Mouse (Mus musculus) heart, embryonic 14.5 days (tissue): ENCODE measurements around the gene Mc1r. TPM values are rescaled to one million over a fixed set of nuclear protein-coding genes. Genes with fewer than 3 reads are reported as not detected.

Experiments
- ATAC-seq: fragments of 200-750 bp; cut with Nextera tagmentation; 2 replicates; pipeline ENCODE4 v1.8.0; 2017; ENCODE audit warnings: low read depth, moderate TSS enrichment; ENCODE audit not compliant: insufficient number of reproducible peaks, insufficient read depth, low FRiP score
- H3K27ac ChIP-seq, 2 experiments: fragments of 200-500 bp in 1 of 2; fragments of 300-500 bp in 1 of 2; sonication (generic) in 1 of 2; replicated peaks in 1 of 2; 2 replicates each; pipeline ENCODE4 v1.5.1; 2012 to 2014; ENCODE audit warnings: low read depth in 2 of 2, low read length in 2 of 2, control low read depth in 1 of 2, mild to moderate bottlenecking in 1 of 2, mixed read lengths in 1 of 2; ENCODE audit not compliant: control insufficient read depth in 1 of 2, insufficient read depth in 1 of 2
- H3K27me3 ChIP-seq: fragments of 300-500 bp; sonication (generic); 2 replicates; pipeline ENCODE4 v1.6.1; 2014; ENCODE audit warnings: mild to moderate bottlenecking, low read length, control low read depth; ENCODE audit not compliant: control insufficient read depth, insufficient read depth
- H3K36me3 ChIP-seq: fragments of 300-500 bp; sonication (generic); 2 replicates; pipeline ENCODE4 v1.6.1; 2014; ENCODE audit warnings: mild to moderate bottlenecking, control low read depth, low read length, mixed read lengths; ENCODE audit not compliant: control insufficient read depth, insufficient read depth
- H3K4me1 ChIP-seq, 2 experiments: fragments of 200-500 bp in 1 of 2; fragments of 300-500 bp in 1 of 2; sonication (generic) in 1 of 2; 2 replicates each; pipeline ENCODE4 v1.6.1; 2012 to 2014; ENCODE audit warnings: low read length in 2 of 2, control low read depth in 1 of 2, mixed read lengths in 1 of 2; ENCODE audit not compliant: control insufficient read depth in 2 of 2, insufficient read depth in 2 of 2
- H3K4me2 ChIP-seq: fragments of 300-500 bp; sonication (generic); 2 replicates; pipeline ENCODE4 v1.6.1; 2014; ENCODE audit warnings: mild to moderate bottlenecking, low read length
- H3K4me3 ChIP-seq, 2 experiments: fragments of 200-500 bp in 1 of 2; fragments of 300-500 bp in 1 of 2; sonication (generic) in 1 of 2; 2 replicates each; pipeline ENCODE4 v1.5.1; 2012 to 2014; ENCODE audit warnings: low read length in 2 of 2, mild to moderate bottlenecking in 2 of 2, control low read depth in 1 of 2, low read depth in 1 of 2, moderate library complexity in 1 of 2; ENCODE audit not compliant: control insufficient read depth in 1 of 2, insufficient read depth in 1 of 2
- H3K9ac ChIP-seq: fragments of 300-500 bp; sonication (generic); 2 replicates; pipeline ENCODE4 v1.6.1; 2014; ENCODE audit warnings: mild to moderate bottlenecking, low read length
- H3K9me3 ChIP-seq: fragments of 300-500 bp; sonication (generic); 2 replicates; pipeline ENCODE4 v1.6.1; 2016; ENCODE audit warnings: low read length, control low read depth; ENCODE audit not compliant: control insufficient read depth
- WGBS: fragments of 180-500 bp; shearing (Covaris S2); extraction: QIAGEN DNeasy Blood & Tissue Kit; methylation state at CpG from one replicate; pipeline ENCODE4 v1.1.7; 2014; 5-methylcytosine and 5-hydroxymethylcytosine counted together
- polyA plus RNA-seq: library from polyadenylated mRNA; unstranded; fragments of >200 nt; fragmentation: Nextera tagmentation; extraction: Ambion mirVana; gene quantifications from 2 replicates; pipeline ENCODE4 v1.2.1, GENCODE M21; 2014

Mc1r gene
- polyA plus RNA-seq, 1 experiment from 2014 or later = 0.07 TPM

- no peaks in the 10 kb centered on the region for H3K27me3 ChIP-seq
- H3K27ac ChIP-seq = no peak overlapping the region
- H3K4me3 ChIP-seq = no peak overlapping the region
- H3K4me2 ChIP-seq = no peak overlapping the region
- no peak overlapping the region for H3K9ac ChIP-seq
- peaks cover 0 to 7% of the 10 kb centered on the region in 2 experiments; a peak in 1 of 4 replicates for H3K4me1 ChIP-seq
- 91% methylated on average over 34 of the region's 34 CpGs for WGBS
- H3K36me3 ChIP-seq = no peaks in the 10 kb centered on the region
- no peak for ATAC-seq
- no peaks in the 10 kb centered on the region for H3K9me3 ChIP-seq
These were observed 13.8 kb downstream of the Mc1r start for GRCm38 (mm10) chr8:123420525-123421281.

DNA sequence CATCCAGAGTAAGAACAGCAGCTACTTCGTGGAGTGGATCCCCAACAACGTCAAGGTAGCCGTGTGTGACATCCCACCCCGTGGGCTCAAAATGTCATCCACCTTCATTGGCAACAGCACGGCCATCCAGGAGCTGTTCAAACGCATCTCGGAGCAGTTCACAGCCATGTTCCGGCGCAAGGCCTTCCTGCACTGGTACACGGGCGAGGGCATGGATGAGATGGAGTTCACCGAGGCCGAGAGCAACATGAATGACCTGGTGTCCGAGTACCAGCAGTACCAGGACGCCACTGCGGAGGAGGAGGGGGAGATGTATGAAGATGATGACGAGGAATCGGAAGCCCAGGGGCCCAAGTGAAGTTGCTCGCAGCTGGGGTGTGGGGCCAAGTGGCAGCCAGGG is 14.4 kb downstream of the Mc1r start:
- Histone ChIP-seq H3K4me3 (no peak overlapping the region), H3K27ac (no peak overlapping the region), H3K4me1 (peaks cover 0 to 7% of the 10 kb centered on the region in 2 experiments; a peak in 1 of 4 replicates), H3K4me2 (no peak overlapping the region), H3K9ac (no peak overlapping the region), H3K27me3 (no peaks in the 10 kb centered on the region), H3K36me3 (no peaks in the 10 kb centered on the region), H3K9me3 (peaks cover 1% of the 10 kb centered on the region; the same call in 1 of the 2 replicates)
- WGBS = 83% methylated on average over 19 of the region's 19 CpGs
- ATAC-seq = no peak

GRCm38 (mm10) chr8:123422056-123422780 is 15.3 kb downstream of the Mc1r start:
- ATAC-seq = no peak
- Histone ChIP-seq H3K4me2 (peak overlapping the region; percentile 65), H3K36me3 (no peaks in the 10 kb centered on the region), H3K9ac (peak overlapping the region; percentile 46), H3K27me3 (no peaks in the 10 kb centered on the region), H3K4me1 (peaks cover 0 to 7% of the 10 kb centered on the region in 2 experiments; a peak in 1 of 4 replicates), H3K9me3 (peaks cover 10% of the 10 kb centered on the region), H3K27ac (no peak overlapping the region), H3K4me3 (peak overlapping the region; percentile 24 to 35)
- 4% methylated on average over 17 of the region's 17 CpGs for WGBS

- 4% methylated on average over 3 of the region's 3 CpGs for WGBS
- Histone ChIP-seq H3K36me3 (no peaks in the 10 kb centered on the region), H3K4me2 (peak overlapping the region; percentile 65), H3K4me1 (peaks cover 0 to 7% of the 10 kb centered on the region in 2 experiments; a peak in 1 of 4 replicates), H3K27ac (no peak overlapping the region), H3K27me3 (no peaks in the 10 kb centered on the region), H3K4me3 (no peak overlapping the region), H3K9ac (no peak overlapping the region), H3K9me3 (peaks cover 15% of the 10 kb centered on the region)
- ATAC-seq = no peak
These were observed 15.9 kb downstream of the Mc1r start for GRCm38 (mm10) chr8:123422781-123423159.

GRCm38 (mm10) chr8:123423441-123423840 is 16.5 kb downstream of the Mc1r start, which contains the start of gene Def8:
Gene Def8 (plus strand): TSS chr8:123423527.
- H3K4me2 ChIP-seq = peak within 1 kb of the TSS; percentile 65
- no peaks in the 10 kb centered on the region for H3K27me3 ChIP-seq
- H3K36me3 ChIP-seq = no peaks in the 10 kb centered on the region
- 71% methylated on average over 7 of the region's 7 CpGs for WGBS
- no peak for ATAC-seq
- H3K4me1 ChIP-seq = peaks cover 0 to 7% of the 10 kb centered on the region in 2 experiments; a peak in 1 of 4 replicates
- H3K9me3 ChIP-seq = peaks cover 22% of the 10 kb centered on the region
- peak within 1 kb of the TSS; percentile 24 to 35 for H3K4me3 ChIP-seq
- H3K27ac ChIP-seq = no peak within 1 kb of the TSS
- H3K9ac ChIP-seq = peak within 1 kb of the TSS; percentile 46

DNA sequence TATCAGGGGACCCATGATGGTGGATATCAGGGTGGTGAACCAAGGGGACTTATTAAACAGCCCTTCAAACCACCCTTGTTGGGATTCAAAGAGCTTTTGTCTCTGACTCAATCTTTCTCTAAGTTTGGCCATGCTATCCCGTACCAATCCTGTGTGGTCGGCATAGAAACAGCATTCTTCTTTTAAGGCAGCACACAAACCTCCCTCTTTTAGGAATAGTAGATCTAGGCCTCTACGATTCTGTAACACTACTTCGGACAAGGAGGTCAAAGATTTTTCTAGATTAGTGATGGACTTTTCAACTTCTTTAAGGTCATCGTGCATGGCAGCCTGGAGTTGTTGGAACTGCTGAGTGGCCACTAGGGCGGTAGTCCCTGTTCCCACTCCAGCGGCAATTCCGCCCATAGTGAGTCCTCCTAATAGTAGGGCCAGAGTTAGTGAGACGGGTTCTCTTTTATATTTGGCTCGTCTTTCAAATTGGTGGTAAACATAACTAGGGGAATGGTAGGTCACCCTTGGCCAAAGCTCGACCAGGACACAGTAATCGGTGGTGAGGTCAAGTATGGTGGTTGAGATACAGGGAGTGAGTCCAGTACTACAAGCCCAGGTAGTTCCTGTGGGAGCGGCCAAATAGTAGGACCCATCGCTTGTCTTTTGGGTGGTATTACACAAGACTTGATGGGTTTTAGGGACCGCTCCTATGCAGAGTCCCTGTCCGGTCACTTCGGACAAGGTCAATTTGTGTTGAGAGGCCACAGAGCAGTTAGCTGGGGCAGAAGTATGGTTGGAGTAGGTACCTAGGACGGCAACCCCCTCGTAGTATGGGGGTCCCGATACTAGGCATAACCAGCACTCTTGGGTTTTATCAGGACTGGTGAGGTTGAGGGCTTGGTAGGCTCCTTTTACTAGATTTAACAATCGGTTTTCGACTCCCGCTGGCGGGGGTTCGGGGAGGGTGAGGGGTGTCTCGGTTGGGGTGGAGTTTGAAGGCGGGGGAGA is 19.9 kb downstream of the Mc1r start:
- no peak overlapping the region for H3K4me3 ChIP-seq
- H3K36me3 ChIP-seq = no peaks in the 10 kb centered on the region
- no peak overlapping the region for H3K4me2 ChIP-seq
- 93% methylated on average over 27 of the region's 27 CpGs for WGBS
- ATAC-seq = no peak
- H3K9ac ChIP-seq = no peak overlapping the region
- no peaks in the 10 kb centered on the region for H3K27me3 ChIP-seq
- H3K27ac ChIP-seq = no peak overlapping the region
- H3K4me1 ChIP-seq = peaks cover 0 to 7% of the 10 kb centered on the region in 2 experiments; a peak in 1 of 4 replicates
- peaks cover 45% of the 10 kb centered on the region for H3K9me3 ChIP-seq
